Comparison of ENCODE assay signal across 11 mouse cellular contexts in the genomic region with DNA sequence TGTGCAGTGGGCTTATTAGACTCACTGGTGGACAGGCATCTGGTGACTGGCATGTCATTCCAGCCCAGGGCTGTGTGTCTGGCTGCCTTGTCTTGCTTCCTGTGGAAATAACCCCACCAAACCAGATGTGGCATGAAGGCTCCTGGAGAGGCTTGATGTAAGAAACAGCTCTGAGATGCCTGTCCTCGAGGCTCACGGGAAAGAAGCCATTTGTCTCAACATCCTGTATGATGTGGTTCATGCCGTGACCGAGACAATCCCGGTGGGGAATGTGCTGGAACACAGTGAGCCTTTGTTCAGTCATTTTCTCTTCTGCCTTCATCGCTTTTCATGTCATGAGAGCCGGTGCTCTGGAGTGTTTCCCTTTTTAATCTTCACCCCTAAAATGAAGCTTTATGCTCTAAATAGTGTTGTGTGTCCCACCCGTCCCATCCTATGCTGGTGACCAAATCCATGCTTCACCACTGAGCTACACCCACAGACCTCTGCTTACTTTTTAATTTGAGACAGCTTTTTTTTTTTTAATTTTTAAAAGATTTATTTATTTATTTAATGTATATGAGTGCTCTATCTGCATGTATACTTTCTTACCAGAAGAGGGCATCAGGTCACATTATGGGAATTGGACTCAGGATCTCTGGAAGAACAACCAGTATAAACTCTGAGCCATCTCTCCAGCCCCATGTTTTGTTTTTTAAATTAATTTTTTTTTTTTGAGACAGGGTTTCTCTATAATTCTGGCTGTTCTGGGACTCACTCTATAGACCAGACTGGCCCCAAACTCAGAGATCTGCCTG. TPM values are rescaled to one million over a fixed set of nuclear protein-coding genes. Genes with fewer than 3 reads are reported as not detected.
A peak's percentile ranks its signal among the peaks of the same experiment; 100 is the strongest.
DNase-seq lines count a peak whose midpoint lies in the region; ATAC-seq and TF ChIP-seq lines count a peak whose summit lies in the region.
"Had no signal": no experiment of that assay in that cellular context is flagged by ENCODE, and none has a peak within 500 bp of the region (broad histone marks: within the 10 kb centered on the region; RNA-seq: fewer than 3 reads in every experiment).

No protein-coding gene starts in this region.

- H3K4me1 ChIP-seq in limb, embryonic 11.5 days (ENCODE audit: control insufficient read depth, insufficient read depth, low read length), result peaks cover 40% of the 10 kb centered on the region
- H3K4me1 ChIP-seq in limb, embryonic 10.5 days, result peaks cover 49% of the 10 kb centered on the region
- H3K4me1 ChIP-seq in embryonic fibroblast, embryonic 13.5 days (ENCODE audit: control insufficient read depth, insufficient read depth, low read length), result no peaks in the 10 kb centered on the region
- H3K4me1 ChIP-seq in limb, embryonic 12.5 days (replicated peaks), result peaks cover 52% of the 10 kb centered on the region

- no peak overlapping the region for H3K27ac ChIP-seq in limb, embryonic 11.5 days (replicated peaks; ENCODE audit: low read depth, low read length)
- no peak overlapping the region for H3K27ac ChIP-seq in limb, embryonic 10.5 days
- peak overlapping the region; percentile 8 for H3K27ac ChIP-seq in embryonic fibroblast, embryonic 13.5 days (ENCODE audit: insufficient read depth, low read length)
- peak overlapping the region; percentile 69 for H3K27ac ChIP-seq in limb, embryonic 12.5 days
- H3K27ac ChIP-seq: forebrain, embryonic 10.5 days; midbrain, embryonic 15.5 days had no signal

- TF ChIP-seq POLR2A in embryonic fibroblast, embryonic 13.5 days (IDR thresholded peaks at IDR 0.05; ENCODE audit: low read depth, low read length), result no peak

- peak; percentile 25 for DNase-seq in limb, embryonic 11.5 days (ENCODE audit: low spot score)
- no peak for DNase-seq in limb, embryonic 10.5 days (ENCODE audit: low spot score)
- peak; percentile 31 for DNase-seq in R1 (ENCODE audit: low read depth, low spot score)
- DNase-seq in cerebellum, adult 9-10 months, result no peak
- no peak for DNase-seq in spleen, postnatal 10 days (ENCODE audit: low spot score in 2 of 2)
- DNase-seq in cerebellum, adult 11-12 months, result no peak
- DNase-seq: kidney, adult 11 months had no signal

- no peak for ATAC-seq in limb, embryonic 11.5 days (ENCODE audit: insufficient number of reproducible peaks, low FRiP score, low TSS enrichment, low read depth)
- ATAC-seq in limb, embryonic 12.5 days (ENCODE audit: insufficient number of reproducible peaks, insufficient read depth, low FRiP score, low TSS enrichment, low read depth), result no peak
- ATAC-seq: midbrain, embryonic 15.5 days had no signal

- no peak overlapping the region for H3K4me2 ChIP-seq in limb, embryonic 11.5 days (ENCODE audit: low read depth, severe bottlenecking)
- H3K4me2 ChIP-seq in limb, embryonic 12.5 days, result no peak overlapping the region
- H3K4me2 ChIP-seq: midbrain, embryonic 15.5 days had no signal

- H3K4me3 ChIP-seq in limb, embryonic 11.5 days (ENCODE audit: low read depth, low read length), result no peak overlapping the region
- H3K4me3 ChIP-seq in limb, embryonic 10.5 days, result no peak overlapping the region
- no peak overlapping the region for H3K4me3 ChIP-seq in embryonic fibroblast, embryonic 13.5 days (ENCODE audit: insufficient read depth, low read length)
- no peak overlapping the region for H3K4me3 ChIP-seq in limb, embryonic 12.5 days (replicated peaks)
- H3K4me3 ChIP-seq: forebrain, embryonic 10.5 days; midbrain, embryonic 15.5 days had no signal

- WGBS in limb, embryonic 11.5 days, result 86% methylated on average over 8 of the region's 8 CpGs
- 85% methylated on average over 8 of the region's 8 CpGs for WGBS in limb, embryonic 10.5 days
- WGBS in limb, embryonic 12.5 days, result 77% methylated on average over 8 of the region's 8 CpGs

- no peaks in the 10 kb centered on the region for H3K9me3 ChIP-seq in limb, embryonic 11.5 days (ENCODE audit: control insufficient read depth, low read length)
- no peaks in the 10 kb centered on the region for H3K9me3 ChIP-seq in limb, embryonic 10.5 days (replicated peaks)
- H3K9me3 ChIP-seq in limb, embryonic 12.5 days, result no peaks in the 10 kb centered on the region
- H3K9me3 ChIP-seq: forebrain, embryonic 10.5 days; midbrain, embryonic 15.5 days had no signal

- no peaks in the 10 kb centered on the region; the same call in 1 of the 2 replicates for H3K36me3 ChIP-seq in limb, embryonic 11.5 days (ENCODE audit: control insufficient read depth, insufficient read depth, low read length)
- peaks cover 18% of the 10 kb centered on the region for H3K36me3 ChIP-seq in limb, embryonic 10.5 days
- peaks cover 5% of the 10 kb centered on the region; the same call in 1 of the 2 replicates for H3K36me3 ChIP-seq in limb, embryonic 12.5 days
- H3K36me3 ChIP-seq: midbrain, embryonic 15.5 days had no signal

- H3K9ac ChIP-seq in limb, embryonic 11.5 days (ENCODE audit: low read length), result no peak overlapping the region
- H3K9ac ChIP-seq in limb, embryonic 12.5 days (replicated peaks), result no peak overlapping the region
- H3K9ac ChIP-seq: midbrain, embryonic 15.5 days had no signal

- no peaks in the 10 kb centered on the region for H3K27me3 ChIP-seq in limb, embryonic 11.5 days (ENCODE audit: control insufficient read depth, insufficient read depth, low read length)
- no peaks in the 10 kb centered on the region for H3K27me3 ChIP-seq in limb, embryonic 10.5 days (ENCODE audit: low read depth, poor library complexity, severe bottlenecking)
- no peaks in the 10 kb centered on the region for H3K27me3 ChIP-seq in limb, embryonic 12.5 days
- H3K27me3 ChIP-seq: midbrain, embryonic 15.5 days had no signal

- TF ChIP-seq CTCF in embryonic fibroblast, embryonic 13.5 days (IDR thresholded peaks at IDR 0.05; ENCODE audit: borderline replicate concordance, insufficient read depth, low read length), result no peak

RNA-seq across cellular contexts. Expression of a gene that starts 15.4 kb away (rescaled TPM):
- polyA plus RNA-seq in limb, embryonic 11.5 days (2014; fragmentation: Nextera tagmentation; extraction: Ambion mirVana), result 57.9 and 58.1 TPM in 2 replicates
- polyA plus RNA-seq in limb, embryonic 10.5 days (2016; fragmentation: Nextera tagmentation; extraction: Ambion mirVana), result 55.4 and 60.0 TPM in 2 replicates
- polyA plus RNA-seq in embryonic fibroblast, embryonic 13.5 days (2011; ENCODE audit: insufficient read length, low read depth, missing spikeins), result 32.1 and 38.9 TPM in 2 replicates
- polyA plus RNA-seq in limb, embryonic 12.5 days (2016; fragmentation: Nextera tagmentation; extraction: Ambion mirVana), result 41.7 and 42.3 TPM in 2 replicates

RNA-seq across cellular contexts. Expression of a gene that starts 20.2 kb away (rescaled TPM):
- polyA plus RNA-seq in limb, embryonic 11.5 days (2014; fragmentation: Nextera tagmentation; extraction: Ambion mirVana), result not detected in 2 replicates
- polyA plus RNA-seq in limb, embryonic 10.5 days (2016; fragmentation: Nextera tagmentation; extraction: Ambion mirVana), result 0.20 TPM in 1 of 2 replicates, not detected in the other
- 0.53 and 3.5 TPM in 2 replicates for polyA plus RNA-seq in embryonic fibroblast, embryonic 13.5 days (2011; ENCODE audit: insufficient read length, low read depth, missing spikeins)
- polyA plus RNA-seq in limb, embryonic 12.5 days (2016; fragmentation: Nextera tagmentation; extraction: Ambion mirVana), result 0.18 and 0.51 TPM in 2 replicates
- polyA plus RNA-seq: forebrain, embryonic 10.5 days had no signal

RNA-seq across cellular contexts. Expression of a gene that starts 57.4 kb away (rescaled TPM):
- 15.2 and 17.0 TPM in 2 replicates for polyA plus RNA-seq in limb, embryonic 11.5 days (2014; fragmentation: Nextera tagmentation; extraction: Ambion mirVana)
- polyA plus RNA-seq in limb, embryonic 10.5 days (2016; fragmentation: Nextera tagmentation; extraction: Ambion mirVana), result 16.8 and 19.3 TPM in 2 replicates
- polyA plus RNA-seq in embryonic fibroblast, embryonic 13.5 days (2011; ENCODE audit: insufficient read length, low read depth, missing spikeins), result 125 and 185 TPM in 2 replicates
- polyA plus RNA-seq in limb, embryonic 12.5 days (2016; fragmentation: Nextera tagmentation; extraction: Ambion mirVana), result 13.4 and 18.2 TPM in 2 replicates

Comparison
In these comparisons a context has a peak if more than half of its experiments do, and no peak if none do; other contexts are left out.
1. DNase-seq: peak in limb, embryonic 11.5 days (single experiment) and R1 (single experiment); none in limb, embryonic 10.5 days (single experiment), cerebellum, adult 9-10 months (single experiment), spleen, postnatal 10 days (0 of 2) and cerebellum, adult 11-12 months (single experiment).
2. H3K27ac ChIP-seq: peak in embryonic fibroblast, embryonic 13.5 days (single experiment) and limb, embryonic 12.5 days (single experiment); none in limb, embryonic 11.5 days (single experiment) and limb, embryonic 10.5 days (single experiment).